Mouse (Mus musculus) forebrain, postnatal 0 days (tissue): ENCODE measurements around the gene Rgs12. TPM values are rescaled to one million over a fixed set of nuclear protein-coding genes. Genes with fewer than 3 reads are reported as not detected.

Experiments
- ATAC-seq: fragments of 200-750 bp; cut with Nextera tagmentation; 2 replicates; pipeline ENCODE4 v1.8.0; 2017; ENCODE audit warnings: mild to moderate bottlenecking, moderate library complexity
- DNase-seq: peaks from one replicate; pipeline ENCODE4 v3.0.0-alpha.2; 2015
- H3K27ac ChIP-seq: fragments of 300-500 bp; sonication (generic); 2 replicates; pipeline ENCODE4 v1.5.1; 2014; ENCODE audit warnings: low read depth, mild to moderate bottlenecking, antibody characterized with exemption, low read length, moderate library complexity, mixed read lengths
- H3K27me3 ChIP-seq: fragments of 300-500 bp; sonication (generic); 2 replicates; pipeline ENCODE4 v1.6.1; 2014; ENCODE audit warnings: mild to moderate bottlenecking, low read length, mixed read lengths; ENCODE audit not compliant: insufficient read depth
- H3K36me3 ChIP-seq: fragments of 300-500 bp; sonication (generic); 2 replicates; pipeline ENCODE4 v1.6.1; 2014; ENCODE audit warnings: mild to moderate bottlenecking, moderate library complexity; ENCODE audit not compliant: insufficient read depth
- H3K4me1 ChIP-seq: fragments of 300-500 bp; sonication (generic); 2 replicates; pipeline ENCODE4 v1.6.1; 2014; ENCODE audit warnings: antibody characterized with exemption; ENCODE audit not compliant: insufficient read depth
- H3K4me2 ChIP-seq: fragments of 300-500 bp; sonication (generic); 2 replicates; pipeline ENCODE4 v1.6.1; 2014; ENCODE audit warnings: low read depth, mild to moderate bottlenecking, moderate library complexity
- H3K4me3 ChIP-seq: fragments of 300-500 bp; sonication (generic); 2 replicates; pipeline ENCODE4 v1.5.1; 2014; ENCODE audit warnings: low read depth, low read length, mixed read lengths
- H3K9ac ChIP-seq: fragments of 300-500 bp; sonication (generic); 2 replicates; pipeline ENCODE4 v1.6.1; 2014; ENCODE audit warnings: mild to moderate bottlenecking
- H3K9me3 ChIP-seq: fragments of 300-500 bp; sonication (generic); 2 replicates; pipeline ENCODE4 v1.6.1; 2016; ENCODE audit warnings: low read length
- CTCF ChIP-seq: sonication (generic); IDR thresholded peaks from 2 replicates; pipeline ENCODE4 v1.5.1; 2016; ENCODE audit warnings: antibody characterized with exemption, control low read depth, low read depth
- WGBS: fragments of 180-500 bp; shearing (Covaris S2); extraction: QIAGEN DNeasy Blood & Tissue Kit; methylation state at CpG from one replicate; pipeline ENCODE4 v1.1.7; 2014; 5-methylcytosine and 5-hydroxymethylcytosine counted together
- polyA plus RNA-seq: library from polyadenylated mRNA; unstranded; fragments of >200 nt; fragmentation: Nextera tagmentation; extraction: Ambion mirVana; gene quantifications from 2 replicates; pipeline ENCODE4 v1.2.1, GENCODE M21; 2015
- total RNA-seq: library from RNA; depleted of rRNA; stranded (reverse); fragments of >200 nt; gene quantifications from 2 replicates; pipeline ENCODE4 v1.2.3, GENCODE M21; 2014

The Rgs12 gene
- total and polyA plus RNA-seq, 2 experiments from 2014 or later: 34.5 to 73.8 TPM

DNA sequence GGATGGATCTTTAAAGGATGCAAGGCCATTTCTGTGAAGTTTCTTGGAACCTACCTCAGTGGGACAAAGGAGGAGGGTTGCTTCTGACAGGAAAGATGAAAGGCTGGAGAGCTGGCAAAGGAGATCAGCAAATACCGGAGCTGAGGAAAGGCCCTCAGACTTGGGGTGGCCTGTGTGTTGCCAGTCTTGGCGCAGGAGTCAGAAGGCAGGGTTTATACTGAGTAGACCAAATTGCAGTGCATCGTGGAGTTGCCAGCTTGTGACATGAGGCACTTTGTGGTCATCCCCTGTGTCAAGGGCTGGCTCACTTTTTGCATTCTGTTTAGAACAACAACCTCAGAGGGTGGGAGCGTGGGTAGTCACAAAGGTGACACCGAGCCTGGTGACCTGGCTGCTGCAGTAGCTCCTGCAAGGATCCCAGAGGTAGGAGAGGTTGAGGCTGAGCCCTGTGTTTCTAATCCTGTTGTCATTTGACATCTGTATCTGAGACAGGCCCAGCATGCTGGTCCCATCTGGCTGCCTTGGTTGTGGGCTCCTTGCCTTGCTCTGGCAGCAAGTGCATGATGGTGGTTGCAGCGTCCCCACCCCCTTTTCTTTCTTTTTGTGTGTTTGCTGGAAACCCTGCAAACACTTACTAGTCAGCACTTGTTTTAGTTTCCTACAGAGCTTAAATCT lies 1.4 kb downstream of the Rgs12 start:
- no peaks in the 10 kb centered on the region for H3K27me3 ChIP-seq
- TF ChIP-seq CTCF: no peak
- WGBS: 46% methylated on average over 6 of the region's 6 CpGs
- H3K4me2 ChIP-seq: peak overlapping the region; percentile 87
- no peak for DNase-seq
- peak overlapping the region; percentile 78 for H3K27ac ChIP-seq
- H3K4me3 ChIP-seq: peak overlapping the region; percentile 77
- peak; percentile 25; the same call in 1 of the 2 replicates for ATAC-seq
- H3K9ac ChIP-seq: peak overlapping the region; percentile 83
- H3K9me3 ChIP-seq: no peaks in the 10 kb centered on the region
- H3K36me3 ChIP-seq: no peaks in the 10 kb centered on the region
- H3K4me1 ChIP-seq: peaks cover 26% of the 10 kb centered on the region

- WGBS: 78% methylated on average over 8 of the region's 8 CpGs
Measured at GRCm38 (mm10) chr5:34951161-34951834, 2.1 kb downstream of the Rgs12 start.

DNA sequence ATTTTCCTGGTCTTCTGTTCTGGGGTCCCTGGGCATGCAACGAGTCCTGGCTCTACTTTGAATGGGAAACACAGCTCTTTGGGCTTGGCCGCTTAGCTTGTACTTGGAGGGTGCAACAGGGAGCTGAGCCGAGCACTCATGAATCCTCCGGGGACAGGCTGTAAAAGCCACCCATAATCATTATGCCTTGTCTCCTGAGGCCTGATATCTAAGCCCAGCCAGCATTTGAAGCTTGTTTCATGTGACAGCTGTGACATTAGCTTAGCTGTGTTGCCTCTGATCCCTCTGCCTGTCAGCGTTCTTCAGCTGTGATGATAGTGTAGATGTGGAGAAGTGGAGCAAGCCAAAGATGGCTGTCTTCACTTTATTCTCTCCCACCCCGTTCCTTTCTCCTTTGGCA lies 5.3 kb downstream of the Rgs12 start:
- Histone ChIP-seq H3K27ac (0 out of 2 replicates have a peak overlapping the region, but pooled peaks have one; percentile 4), H3K36me3 (no peaks in the 10 kb centered on the region), H3K9ac (no peak overlapping the region), H3K4me3 (no peak overlapping the region), H3K27me3 (no peaks in the 10 kb centered on the region), H3K9me3 (no peaks in the 10 kb centered on the region), H3K4me2 (no peak overlapping the region), H3K4me1 (peaks cover 39% of the 10 kb centered on the region)
- no peak for TF ChIP-seq CTCF
- WGBS: 48% methylated on average over 6 of the region's 6 CpGs
- ATAC-seq (peak; percentile 16; the same call in 1 of the 2 replicates), DNase-seq (no peak)

More at GRCm38 (mm10) chr5:34951161-34951834, 2.1 kb downstream of the Rgs12 start:
- DNase-seq (peak; percentile 60), ATAC-seq (0 out of 2 replicates have a peak, but pooled peaks have one; percentile 3)
- Histone ChIP-seq H3K4me3 (no peak overlapping the region), H3K4me2 (peak overlapping the region; percentile 87), H3K27ac (0 out of 2 replicates have a peak overlapping the region, but pooled peaks have one; percentile 9), H3K4me1 (peaks cover 31% of the 10 kb centered on the region), H3K9ac (no peak overlapping the region), H3K27me3 (no peaks in the 10 kb centered on the region), H3K9me3 (no peaks in the 10 kb centered on the region), H3K36me3 (no peaks in the 10 kb centered on the region)
- TF ChIP-seq CTCF: no peak

DNA sequence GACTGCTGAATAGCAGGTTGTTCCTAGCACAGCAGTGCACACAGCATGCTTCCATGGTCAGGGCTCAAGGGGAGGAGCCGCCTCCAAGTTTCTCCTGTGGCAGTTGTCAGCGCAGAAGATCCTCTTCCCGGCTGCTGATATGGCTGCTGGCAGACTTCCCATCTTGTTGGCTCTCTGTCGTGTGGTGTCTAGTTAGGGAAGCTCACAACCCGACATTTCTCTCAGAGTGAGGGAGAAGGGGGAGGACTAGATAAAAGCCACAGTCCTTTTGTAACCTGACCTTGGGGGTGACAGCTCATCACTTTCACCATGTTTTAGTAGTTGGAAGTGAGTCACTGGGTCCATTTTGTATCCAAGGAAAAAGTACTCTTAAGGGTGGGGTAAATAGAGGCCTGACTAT lies 6.4 kb downstream of the Rgs12 start:
- DNase-seq (no peak), ATAC-seq (no peak)
- TF ChIP-seq CTCF: no peak
- Histone ChIP-seq H3K4me3 (no peak overlapping the region), H3K9ac (no peak overlapping the region), H3K27ac (no peak overlapping the region), H3K9me3 (no peaks in the 10 kb centered on the region), H3K4me1 (peaks cover 36% of the 10 kb centered on the region), H3K36me3 (no peaks in the 10 kb centered on the region), H3K4me2 (no peak overlapping the region), H3K27me3 (no peaks in the 10 kb centered on the region)
- 32% methylated on average over 5 of the region's 5 CpGs for WGBS

DNA sequence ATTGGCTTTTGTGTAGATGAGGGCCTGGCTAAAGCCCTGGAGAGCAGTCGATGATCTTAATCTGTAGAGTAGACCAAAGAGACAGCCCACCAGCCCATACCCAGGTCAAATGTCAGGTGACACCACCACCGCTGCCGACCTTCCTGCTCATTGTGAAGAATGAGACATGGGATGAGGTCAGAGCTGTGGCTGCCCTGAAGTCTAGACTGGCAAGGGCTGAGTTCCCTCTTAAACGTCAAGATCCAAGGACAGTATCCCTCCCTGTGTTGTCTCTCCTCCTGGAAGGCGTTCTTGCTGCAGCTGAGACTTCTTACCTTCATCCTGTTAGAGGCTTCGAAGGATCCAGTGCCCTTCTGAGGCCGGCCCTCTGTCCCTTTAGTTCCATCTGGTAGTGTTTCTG lies 6.9 kb downstream of the Rgs12 start:
- H3K4me2 ChIP-seq: no peak overlapping the region
- WGBS: 88% methylated on average over 7 of the region's 7 CpGs
- TF ChIP-seq CTCF: no peak
- DNase-seq (no peak), ATAC-seq (no peak)
- no peak overlapping the region for H3K4me3 ChIP-seq
- no peak overlapping the region for H3K27ac ChIP-seq
- no peaks in the 10 kb centered on the region for H3K9me3 ChIP-seq
- H3K4me1 ChIP-seq: peaks cover 31% of the 10 kb centered on the region
- no peaks in the 10 kb centered on the region for H3K36me3 ChIP-seq
- H3K27me3 ChIP-seq: no peaks in the 10 kb centered on the region
- no peak overlapping the region for H3K9ac ChIP-seq

GRCm38 (mm10) chr5:34957015-34957414 lies 7.8 kb downstream of the Rgs12 start:
- WGBS: 59% methylated on average over 2 of the region's 2 CpGs
- Histone ChIP-seq H3K9ac (0 out of 2 replicates have a peak overlapping the region, but pooled peaks have one; percentile 18), H3K4me2 (no peak overlapping the region), H3K27ac (no peak overlapping the region), H3K4me3 (no peak overlapping the region), H3K36me3 (no peaks in the 10 kb centered on the region), H3K4me1 (peaks cover 29% of the 10 kb centered on the region), H3K27me3 (no peaks in the 10 kb centered on the region), H3K9me3 (no peaks in the 10 kb centered on the region)
- ATAC-seq (peak; percentile 79), DNase-seq (peak; percentile 45)
- TF ChIP-seq CTCF: no peak

- no peaks in the 10 kb centered on the region for H3K9me3 ChIP-seq
- 90% methylated on average over 1 of the region's 1 CpGs for WGBS
- DNase-seq (no peak), ATAC-seq (no peak)
- no peaks in the 10 kb centered on the region for H3K27me3 ChIP-seq
- H3K4me2 ChIP-seq: no peak overlapping the region
- H3K4me1 ChIP-seq: peaks cover 19% of the 10 kb centered on the region
- no peak overlapping the region for H3K4me3 ChIP-seq
- no peak for TF ChIP-seq CTCF
- no peak overlapping the region for H3K9ac ChIP-seq
- H3K27ac ChIP-seq: no peak overlapping the region
- H3K36me3 ChIP-seq: 0 out of 2 replicates have a peak, but pooled peaks cover 3% of the 10 kb centered on the region
Measured at GRCm38 (mm10) chr5:34960021-34960420, 10.8 kb downstream of the Rgs12 start.
